Mouse (Mus musculus) intestine, postnatal 0 days (tissue): ENCODE measurements around the gene Efnb1. TPM values are rescaled to one million over a fixed set of nuclear protein-coding genes. Genes with fewer than 3 reads are reported as not detected.

Experiments
- ATAC-seq: fragments of 200-750 bp; cut with Nextera tagmentation; 2 replicates; pipeline ENCODE4 v1.8.0; 2017; ENCODE audit warnings: mild to moderate bottlenecking, moderate TSS enrichment, moderate library complexity
- H3K27ac ChIP-seq: fragments of 300-500 bp; sonication (generic); 2 replicates; pipeline ENCODE4 v1.5.1; 2014; ENCODE audit warnings: mild to moderate bottlenecking, low read depth, low read length, moderate library complexity
- H3K27me3 ChIP-seq: fragments of 300-500 bp; sonication (generic); replicated peaks from 2 replicates; pipeline ENCODE4 v1.6.1; 2014; ENCODE audit warnings: low read length, mixed read lengths; ENCODE audit not compliant: control insufficient read depth, insufficient read depth
- H3K36me3 ChIP-seq: fragments of 300-500 bp; sonication (generic); 2 replicates; pipeline ENCODE4 v1.6.1; 2014; ENCODE audit warnings: mild to moderate bottlenecking, moderate library complexity; ENCODE audit not compliant: control insufficient read depth, insufficient read depth
- H3K4me1 ChIP-seq: fragments of 300-500 bp; sonication (generic); replicated peaks from 2 replicates; pipeline ENCODE4 v1.6.1; 2014; ENCODE audit warnings: antibody characterized with exemption, low read length, mixed read lengths; ENCODE audit not compliant: control insufficient read depth, insufficient read depth
- H3K4me2 ChIP-seq: fragments of 300-500 bp; sonication (generic); replicated peaks from 2 replicates; pipeline ENCODE4 v1.6.1; 2014; ENCODE audit warnings: low read depth, mild to moderate bottlenecking, moderate library complexity
- H3K4me3 ChIP-seq: fragments of 300-500 bp; sonication (generic); 2 replicates; pipeline ENCODE4 v1.5.1; 2014; ENCODE audit warnings: low read depth, low read length
- H3K9ac ChIP-seq: fragments of 300-500 bp; sonication (generic); 2 replicates; pipeline ENCODE4 v1.6.1; 2014; ENCODE audit warnings: mild to moderate bottlenecking, low read depth, low read length
- H3K9me3 ChIP-seq: fragments of 300-500 bp; sonication (generic); 2 replicates; pipeline ENCODE4 v1.6.1; 2016; ENCODE audit warnings: mixed run types; ENCODE audit not compliant: control insufficient read depth
- CTCF ChIP-seq: sonication (generic); IDR thresholded peaks from 2 replicates; pipeline ENCODE4 v1.5.1; 2016; ENCODE audit warnings: low read depth, mild to moderate bottlenecking, control low read depth, antibody characterized with exemption, moderate library complexity
- WGBS: fragments of 180-500 bp; shearing (Covaris S2); extraction: QIAGEN DNeasy Blood & Tissue Kit; methylation state at CpG from one replicate; pipeline ENCODE4 v1.1.7; 2014; 5-methylcytosine and 5-hydroxymethylcytosine counted together
- polyA plus RNA-seq: library from polyadenylated mRNA; unstranded; fragments of >200 nt; fragmentation: Nextera tagmentation; extraction: Ambion mirVana; gene quantifications from 2 replicates; pipeline ENCODE4 v1.2.1, GENCODE M21; 2015

Gene Efnb1
- polyA plus RNA-seq, 1 experiment from 2014 or later = 13.0 TPM

- H3K36me3 ChIP-seq = no peaks in the 10 kb centered on the region
- no peak for TF ChIP-seq CTCF
- no peak overlapping the region for H3K27ac ChIP-seq
- WGBS = 69% methylated on average over 10 of the region's 10 CpGs
- no peak overlapping the region for H3K9ac ChIP-seq
- H3K9me3 ChIP-seq = no peaks in the 10 kb centered on the region
- no peaks in the 10 kb centered on the region for H3K4me1 ChIP-seq
- no peak overlapping the region for H3K4me2 ChIP-seq
- H3K27me3 ChIP-seq = 0 out of 2 replicates have a peak, but pooled peaks cover under 1% of the 10 kb centered on the region
- ATAC-seq = no peak
- no peak overlapping the region for H3K4me3 ChIP-seq
Observed at GRCm38 (mm10) chrX:99191441-99192087, 55.6 kb downstream of the Efnb1 start.

GRCm38 (mm10) chrX:99196910-99197309 lies 61.0 kb downstream of the Efnb1 start:
- H3K4me2 ChIP-seq = no peak overlapping the region
- no peak for ATAC-seq
- no peak overlapping the region for H3K4me3 ChIP-seq
- H3K9me3 ChIP-seq = no peaks in the 10 kb centered on the region
- H3K4me1 ChIP-seq = no peaks in the 10 kb centered on the region
- no peak overlapping the region for H3K27ac ChIP-seq
- TF ChIP-seq CTCF = no peak
- H3K36me3 ChIP-seq = no peaks in the 10 kb centered on the region
- 62% methylated on average over 9 of the region's 9 CpGs for WGBS
- no peak overlapping the region for H3K9ac ChIP-seq
- H3K27me3 ChIP-seq = 0 out of 2 replicates have a peak, but pooled peaks cover 4% of the 10 kb centered on the region

GRCm38 (mm10) chrX:99198532-99198931 lies 62.6 kb downstream of the Efnb1 start:
- no peak overlapping the region; the same call in 1 of the 2 replicates for H3K9ac ChIP-seq

More at GRCm38 (mm10) chrX:99198532-99198931, 62.6 kb downstream of the Efnb1 start:
- Histone ChIP-seq H3K27me3 (0 out of 2 replicates have a peak, but pooled peaks cover 4% of the 10 kb centered on the region), H3K27ac (no peak overlapping the region), H3K4me2 (peak overlapping the region; percentile 60), H3K4me3 (peak overlapping the region; percentile 14; the same call in 1 of the 2 replicates), H3K4me1 (no peaks in the 10 kb centered on the region), H3K9me3 (no peaks in the 10 kb centered on the region), H3K36me3 (no peaks in the 10 kb centered on the region)
- ATAC-seq = no peak
- 45% methylated on average over 5 of the region's 9 CpGs for WGBS
- TF ChIP-seq CTCF = no peak

Other genes starting within 250 kb of the Efnb1 start
- gene Ophn1, start 245.1 kb upstream of the Efnb1 start, polyA plus RNA-seq = 4.8 and 5.2 TPM in 2 replicates
- 28.3 and 32.3 TPM in 2 replicates for gene Yipf6, start 199.8 kb upstream of the Efnb1 start, polyA plus RNA-seq
- gene Stard8, start 132.9 kb upstream of the Efnb1 start, polyA plus RNA-seq = 3.6 TPM in 2 replicates